Mouse (Mus musculus) bone marrow macrophage, adult 2 months (primary cell): ENCODE data around the gene Edn2. TPM values are rescaled to one million over a fixed set of nuclear protein-coding genes. Genes with fewer than 3 reads are reported as not detected.

Experiments
- H3K27ac ChIP-seq: 2 replicates; pipeline ENCODE4 v1.5.1; 2012; ENCODE audit warnings: low read depth, low read length; ENCODE audit not compliant: insufficient read depth
- H3K4me1 ChIP-seq: 2 replicates; pipeline ENCODE4 v1.6.1; 2012; ENCODE audit warnings: low read length; ENCODE audit not compliant: control insufficient read depth, insufficient read depth
- H3K4me3 ChIP-seq: 2 replicates; pipeline ENCODE4 v1.5.1; 2012; ENCODE audit warnings: mild to moderate bottlenecking, low read length, moderate library complexity; ENCODE audit not compliant: insufficient read depth
- CTCF ChIP-seq: IDR thresholded peaks from 2 replicates; pipeline ENCODE4 v1.5.1; 2012; ENCODE audit warnings: low read depth, mild to moderate bottlenecking, low read length, moderate library complexity
- POLR2A ChIP-seq: IDR thresholded peaks from 2 replicates; pipeline ENCODE4 v1.6.1; 2012; ENCODE audit warnings: mild to moderate bottlenecking, low read depth, low read length, borderline replicate concordance
- polyA plus RNA-seq: library from polyadenylated mRNA; stranded (reverse); fragments of >200 nt; gene quantifications from 2 replicates; pipeline ENCODE4 v1.2.4, GENCODE M21; 2012; ENCODE audit not compliant: missing spikeins, insufficient read depth, insufficient read length

The Edn2 gene
- polyA plus RNA-seq, 1 experiment = not detected

DNA sequence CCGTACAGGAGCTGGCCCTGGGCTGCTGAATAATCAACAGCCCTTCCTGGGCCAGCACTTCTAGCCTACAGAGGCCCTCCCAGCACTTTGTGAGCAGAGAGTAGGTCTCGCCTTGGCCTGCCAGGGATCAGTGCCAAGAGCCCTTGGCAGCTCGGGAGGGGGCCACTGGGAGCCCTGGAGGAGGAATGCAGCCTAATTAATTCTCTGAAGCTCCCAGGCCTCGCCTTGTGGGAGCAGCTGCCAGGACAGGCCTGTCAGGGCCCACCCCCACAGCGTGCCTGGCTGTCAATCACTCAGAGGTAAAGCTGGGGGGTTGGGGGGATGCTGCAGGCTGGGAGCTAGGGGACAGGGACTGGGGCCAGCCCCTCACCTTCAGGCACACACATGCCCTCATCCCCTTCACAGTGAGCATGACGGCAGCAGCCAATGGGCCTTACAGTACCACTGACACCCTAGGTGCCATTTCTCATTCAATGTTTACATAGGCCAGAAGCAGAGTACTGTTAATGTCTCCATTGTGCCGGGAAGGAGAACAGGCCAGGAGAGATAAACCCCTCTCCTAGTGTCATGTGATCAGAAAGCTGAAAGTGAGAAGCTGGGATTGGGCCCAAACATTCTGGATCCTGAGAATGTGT lies 11.2 kb downstream of the Edn2 start:
- Histone ChIP-seq H3K27ac (no peak overlapping the region), H3K4me3 (no peak overlapping the region), H3K4me1 (no peaks in the 10 kb centered on the region)
- TF ChIP-seq CTCF (no peak), POLR2A (no peak)

- Histone ChIP-seq H3K27ac (no peak overlapping the region), H3K4me3 (no peak overlapping the region), H3K4me1 (no peaks in the 10 kb centered on the region; the same call in 1 of the 2 replicates)
- no peak for TF ChIP-seq CTCF
- no peak for TF ChIP-seq POLR2A
Observed at GRCm38 (mm10) chr4:120179123-120179522, 18.1 kb downstream of the Edn2 start.

GRCm38 (mm10) chr4:120180535-120180934 lies 19.5 kb downstream of the Edn2 start:
- H3K4me1 ChIP-seq = no peaks in the 10 kb centered on the region; the same call in 1 of the 2 replicates
- TF ChIP-seq POLR2A = no peak
- no peak for TF ChIP-seq CTCF
- no peak overlapping the region for H3K4me3 ChIP-seq
- no peak overlapping the region for H3K27ac ChIP-seq

GRCm38 (mm10) chr4:120184374-120184991 lies 23.5 kb downstream of the Edn2 start:
- no peak overlapping the region for H3K27ac ChIP-seq
- H3K4me1 ChIP-seq = peaks cover 7% of the 10 kb centered on the region
- H3K4me3 ChIP-seq = no peak overlapping the region
- TF ChIP-seq POLR2A = no peak
- no peak for TF ChIP-seq CTCF

DNA sequence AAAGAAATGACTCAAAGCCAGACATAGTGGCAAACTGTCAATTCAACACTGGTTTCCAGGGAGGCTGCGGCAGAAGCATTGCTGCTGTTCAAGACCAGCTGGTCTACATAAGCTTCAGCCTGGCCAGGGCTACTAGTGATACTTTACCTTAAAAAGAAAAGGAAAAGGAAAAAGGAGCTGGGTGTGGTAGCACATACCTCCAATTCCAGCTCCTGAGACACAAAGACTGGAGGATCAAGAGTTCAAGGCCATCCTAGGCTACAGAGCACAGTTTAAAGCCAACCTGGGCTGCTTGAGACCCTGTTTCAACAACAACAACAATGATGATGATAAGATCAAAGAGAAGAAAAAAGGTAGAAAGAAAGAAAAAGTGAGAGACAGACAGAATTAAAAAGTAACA lies 25.4 kb downstream of the Edn2 start:
- TF ChIP-seq POLR2A (no peak), CTCF (no peak)
- peaks cover 7% of the 10 kb centered on the region for H3K4me1 ChIP-seq
- no peak overlapping the region for H3K27ac ChIP-seq
- H3K4me3 ChIP-seq = no peak overlapping the region

GRCm38 (mm10) chr4:120186934-120187333 lies 25.9 kb downstream of the Edn2 start:
- Histone ChIP-seq H3K4me1 (peaks cover 7% of the 10 kb centered on the region), H3K27ac (no peak overlapping the region), H3K4me3 (no peak overlapping the region)
- TF ChIP-seq CTCF = no peak
- no peak for TF ChIP-seq POLR2A

GRCm38 (mm10) chr4:120188204-120188603 lies 27.2 kb downstream of the Edn2 start:
- Histone ChIP-seq H3K4me1 (peaks cover 7% of the 10 kb centered on the region), H3K4me3 (no peak overlapping the region), H3K27ac (no peak overlapping the region)
- TF ChIP-seq CTCF = no peak
- no peak for TF ChIP-seq POLR2A

DNA sequence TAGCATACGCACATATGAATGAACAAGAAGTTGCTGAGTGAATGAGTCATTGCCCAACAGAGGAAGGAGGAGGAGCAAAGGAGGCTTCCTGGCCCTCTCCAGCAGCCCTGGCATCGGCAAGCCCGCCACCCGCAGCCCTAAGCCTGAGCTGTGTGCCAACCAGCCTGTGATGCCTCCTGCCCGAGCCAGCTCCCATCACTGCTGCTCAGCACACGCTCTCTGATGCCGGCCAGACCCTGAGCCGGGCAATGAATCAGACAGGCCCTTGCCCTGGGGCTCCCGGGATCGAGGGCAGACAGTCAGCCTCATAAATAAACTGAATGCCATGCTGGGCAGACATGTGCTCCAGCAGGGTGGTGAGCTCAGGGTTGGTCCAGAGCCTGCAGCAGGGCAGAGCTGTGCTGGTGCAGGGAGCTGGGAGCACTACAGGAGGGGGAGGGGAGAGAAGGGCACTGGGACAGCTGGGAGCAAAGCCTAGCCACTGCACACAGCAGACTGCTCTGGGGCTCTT lies 27.7 kb downstream of the Edn2 start:
- TF ChIP-seq POLR2A (no peak), CTCF (no peak)
- no peak overlapping the region for H3K4me3 ChIP-seq
- H3K4me1 ChIP-seq = peaks cover 7% of the 10 kb centered on the region

GRCm38 (mm10) chr4:120189941-120190340 lies 28.9 kb downstream of the Edn2 start:
- H3K4me3 ChIP-seq = no peak overlapping the region
- no peak for TF ChIP-seq CTCF
- TF ChIP-seq POLR2A = no peak
- peaks cover 7% of the 10 kb centered on the region for H3K4me1 ChIP-seq
- H3K27ac ChIP-seq = no peak overlapping the region

More for the DNA sequence above, 27.7 kb downstream of the Edn2 start:
- no peak overlapping the region for H3K27ac ChIP-seq

DNA sequence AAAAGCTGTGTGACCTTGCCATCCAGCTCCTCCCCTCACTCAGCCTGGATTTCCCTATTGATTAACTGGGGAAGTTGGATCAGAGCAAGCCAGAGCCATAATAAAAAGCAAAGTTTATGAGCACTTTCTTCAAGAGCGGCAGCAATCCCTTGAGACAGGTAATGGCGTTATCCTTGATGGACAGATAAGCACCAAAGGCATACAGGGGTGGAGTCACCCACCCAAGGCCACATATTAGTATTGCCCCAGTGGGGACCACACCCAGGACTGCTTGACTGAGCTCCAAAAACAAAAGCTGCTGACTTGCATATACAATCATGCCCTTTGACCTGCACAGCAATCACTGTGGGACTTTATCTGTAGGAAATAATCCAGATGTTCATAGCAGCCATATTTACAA lies 31.0 kb downstream of the Edn2 start:
- no peak overlapping the region for H3K27ac ChIP-seq
- peaks cover 7% of the 10 kb centered on the region for H3K4me1 ChIP-seq
- TF ChIP-seq CTCF (no peak), POLR2A (no peak)
- H3K4me3 ChIP-seq = no peak overlapping the region

GRCm38 (mm10) chr4:120194026-120194425 lies 33.0 kb downstream of the Edn2 start:
- no peak for TF ChIP-seq CTCF
- TF ChIP-seq POLR2A = no peak
- no peak overlapping the region for H3K27ac ChIP-seq
- no peaks in the 10 kb centered on the region for H3K4me1 ChIP-seq
- no peak overlapping the region for H3K4me3 ChIP-seq
